Mouse (Mus musculus): ENCODE measurements around the gene Tenm4.

Tenm4 gene

GRCm38 (mm10) chr7:96826101-96826500 lies 655.1 kb downstream of the Tenm4 start:
- DNase-seq: peak; percentile 32

GRCm38 (mm10) chr7:96826672-96827071 lies 655.6 kb downstream of the Tenm4 start:
- no peak for DNase-seq

GRCm38 (mm10) chr7:96832551-96832950 lies 661.5 kb downstream of the Tenm4 start:
- peak; percentile 77 for DNase-seq

GRCm38 (mm10) chr7:96833012-96833411 lies 662.0 kb downstream of the Tenm4 start:
- DNase-seq: no peak

GRCm38 (mm10) chr7:96834681-96835289 lies 663.7 kb downstream of the Tenm4 start:
- DNase-seq: no peak

- no peak for DNase-seq
These were observed 664.3 kb downstream of the Tenm4 start for GRCm38 (mm10) chr7:96835313-96835712.

GRCm38 (mm10) chr7:96838271-96838841 lies 667.3 kb downstream of the Tenm4 start:
- no peak for DNase-seq

- no peak for DNase-seq
These were observed 667.9 kb downstream of the Tenm4 start for GRCm38 (mm10) chr7:96838926-96839325.

- DNase-seq: no peak
These were observed 668.5 kb downstream of the Tenm4 start for GRCm38 (mm10) chr7:96839586-96839985.

GRCm38 (mm10) chr7:96842477-96843255 lies 671.6 kb downstream of the Tenm4 start:
- DNase-seq: no peak

- DNase-seq: peak; percentile 20
These were observed 673.3 kb downstream of the Tenm4 start for GRCm38 (mm10) chr7:96844104-96844894.

- no peak for DNase-seq
These were observed 681.7 kb downstream of the Tenm4 start for GRCm38 (mm10) chr7:96852781-96853180.

- no peak for DNase-seq
These were observed 684.9 kb downstream of the Tenm4 start for GRCm38 (mm10) chr7:96855867-96856406.

GRCm38 (mm10) chr7:96856518-96856917 lies 685.5 kb downstream of the Tenm4 start:
- DNase-seq: no peak

- DNase-seq: no peak
These were observed 688.0 kb downstream of the Tenm4 start for GRCm38 (mm10) chr7:96859077-96859476.

- peak; percentile 49 for DNase-seq
These were observed 688.6 kb downstream of the Tenm4 start for GRCm38 (mm10) chr7:96859684-96860083.

GRCm38 (mm10) chr7:96860650-96861049 lies 689.6 kb downstream of the Tenm4 start:
- no peak for DNase-seq

- DNase-seq: peak; percentile 91
These were observed 694.1 kb downstream of the Tenm4 start for GRCm38 (mm10) chr7:96864894-96865722.

GRCm38 (mm10) chr7:96869079-96869810 lies 698.2 kb downstream of the Tenm4 start:
- DNase-seq: peak; percentile 36

GRCm38 (mm10) chr7:96870473-96870872 lies 699.4 kb downstream of the Tenm4 start:
- no peak for DNase-seq

- DNase-seq: peak; percentile 63
These were observed 700.0 kb downstream of the Tenm4 start for GRCm38 (mm10) chr7:96871031-96871430.

All from retina, postnatal 1 day (tissue).